ENCODE assay signal across 9 mouse cellular contexts in genomic region chr1:165764571-165764970, GRCm38 (mm10). TPM values are rescaled to one million over a fixed set of nuclear protein-coding genes. Genes with fewer than 3 reads are reported as not detected.
A peak's percentile ranks its signal among the peaks of the same experiment; 100 is the strongest.
DNase-seq lines count a peak whose midpoint lies in the region; ATAC-seq and TF ChIP-seq lines count a peak whose summit lies in the region.
"Had no signal": no experiment of that assay in that cellular context is flagged by ENCODE, and none has a peak within 500 bp of the region (broad histone marks: within the 10 kb centered on the region; RNA-seq: fewer than 3 reads in every experiment).

No protein-coding gene starts in this region.

- WGBS in lung, embryonic 15.5 days, result 51% methylated on average over 9 of the region's 9 CpGs
- WGBS in forebrain, embryonic 10.5 days, result 50% methylated on average over 9 of the region's 9 CpGs
- 49% methylated on average over 9 of the region's 9 CpGs for WGBS in limb, embryonic 12.5 days
- WGBS in small intestine, adult 2 months, result 39% methylated on average over 9 of the region's 9 CpGs

- ATAC-seq in lung, embryonic 15.5 days (ENCODE audit: borderline replicate concordance, extremely low read depth, low FRiP score, low TSS enrichment), result no peak
- ATAC-seq in limb, embryonic 12.5 days (ENCODE audit: insufficient number of reproducible peaks, insufficient read depth, low FRiP score, low TSS enrichment, low read depth), result no peak
- ATAC-seq in monocyte, adult 5-6 weeks (replicated peaks; ENCODE audit: insufficient number of reproducible peaks, low FRiP score, low TSS enrichment, poor library complexity, severe bottlenecking), result no peak

- H3K4me2 ChIP-seq in lung, embryonic 15.5 days, result peak overlapping the region; percentile 92
- peak overlapping the region; percentile 89 for H3K4me2 ChIP-seq in limb, embryonic 12.5 days

- no peaks in the 10 kb centered on the region for H3K36me3 ChIP-seq in lung, embryonic 15.5 days
- no peaks in the 10 kb centered on the region for H3K36me3 ChIP-seq in forebrain, embryonic 10.5 days (replicated peaks)
- H3K36me3 ChIP-seq in limb, embryonic 12.5 days, result no peaks in the 10 kb centered on the region
- no peaks in the 10 kb centered on the region for H3K36me3 ChIP-seq in small intestine, adult 2 months (ENCODE audit: control insufficient read depth, insufficient read depth, low read length)

- TF ChIP-seq CTCF in small intestine, adult 2 months (IDR thresholded peaks at IDR 0.05; ENCODE audit: extremely low read depth, insufficient read length, insufficient replicate concordance, low read depth, low read length), result no peak

- no peak for DNase-seq in lung, postnatal 36 days
- DNase-seq in forebrain, embryonic 10.5 days (ENCODE audit: extremely low spot score, low spot score), result no peak
- no peak for DNase-seq in urinary bladder, adult 2 months (ENCODE audit: low spot score)
- DNase-seq in urinary bladder, postnatal 4 days (ENCODE audit: low spot score in 2 of 2), result no peak
- DNase-seq: spleen, adult 18-20 months had no signal

- H3K27ac ChIP-seq in lung, embryonic 15.5 days, result no peak overlapping the region
- no peak overlapping the region for H3K27ac ChIP-seq in forebrain, embryonic 10.5 days
- no peak overlapping the region for H3K27ac ChIP-seq in limb, embryonic 12.5 days
- H3K27ac ChIP-seq in small intestine, adult 2 months (ENCODE audit: insufficient read depth, low read depth, low read length), result peak overlapping the region; percentile 63; the same call in 1 of the 2 replicates

- no peaks in the 10 kb centered on the region for H3K9me3 ChIP-seq in lung, embryonic 15.5 days
- H3K9me3 ChIP-seq in forebrain, embryonic 10.5 days, result no peaks in the 10 kb centered on the region; the same call in 1 of the 2 replicates
- no peaks in the 10 kb centered on the region for H3K9me3 ChIP-seq in limb, embryonic 12.5 days

- peak overlapping the region; percentile 83; the same call in 1 of the 2 replicates for H3K9ac ChIP-seq in lung, embryonic 15.5 days
- H3K9ac ChIP-seq in limb, embryonic 12.5 days (replicated peaks), result peak overlapping the region; percentile 80

- no peaks in the 10 kb centered on the region for H3K27me3 ChIP-seq in lung, embryonic 15.5 days
- H3K27me3 ChIP-seq in forebrain, embryonic 10.5 days (ENCODE audit: poor library complexity, severe bottlenecking), result peaks cover 50% of the 10 kb centered on the region
- peaks cover 25% of the 10 kb centered on the region for H3K27me3 ChIP-seq in limb, embryonic 12.5 days
- H3K27me3 ChIP-seq in small intestine, adult 2 months (ENCODE audit: control insufficient read depth, insufficient read depth, low read length), result no peaks in the 10 kb centered on the region

- TF ChIP-seq POLR2A in small intestine, adult 2 months (IDR thresholded peaks at IDR 0.05; ENCODE audit: low read depth, low read length), result no peak

- peak overlapping the region; percentile 69 for H3K4me3 ChIP-seq in lung, embryonic 15.5 days
- H3K4me3 ChIP-seq in forebrain, embryonic 10.5 days, result peak overlapping the region; percentile 73
- H3K4me3 ChIP-seq in limb, embryonic 12.5 days (replicated peaks), result peak overlapping the region; percentile 79
- peak overlapping the region; percentile 57 for H3K4me3 ChIP-seq in small intestine, adult 2 months (ENCODE audit: low read depth, low read length)

- peaks cover 17% of the 10 kb centered on the region for H3K4me1 ChIP-seq in lung, embryonic 15.5 days
- H3K4me1 ChIP-seq in forebrain, embryonic 10.5 days, result peaks cover 35% of the 10 kb centered on the region
- peaks cover 7% of the 10 kb centered on the region for H3K4me1 ChIP-seq in limb, embryonic 12.5 days (replicated peaks)
- H3K4me1 ChIP-seq in small intestine, adult 2 months (ENCODE audit: control insufficient read depth, insufficient read depth, insufficient read length, low read length), result peaks cover 7% of the 10 kb centered on the region

RNA-seq across cellular contexts. Expression of gene Creg1, which starts 1.0 kb away (rescaled TPM):
- 66.3 and 74.9 TPM in 2 replicates for polyA plus RNA-seq in lung, embryonic 15.5 days (2015; fragmentation: Nextera tagmentation; extraction: Ambion mirVana)
- polyA plus RNA-seq in forebrain, embryonic 10.5 days (2016; fragmentation: Nextera tagmentation; extraction: Ambion mirVana), result 33.7 and 34.3 TPM in 2 replicates
- 35.3 and 40.5 TPM in 2 replicates for polyA plus RNA-seq in limb, embryonic 12.5 days (2016; fragmentation: Nextera tagmentation; extraction: Ambion mirVana)
- polyA plus RNA-seq in small intestine, adult 2 months (2012; rRNA removed), result 29.4 and 48.2 TPM in 2 replicates
- polyA plus RNA-seq in urinary bladder, adult 2 months (2012; rRNA removed), result 63.9 and 64.3 TPM in 2 replicates
- total RNA-seq in monocyte, adult 5-6 weeks (2017), result 97.4 to 180 TPM (median 175 TPM) in 3 replicates

RNA-seq across cellular contexts. Expression of gene Cd247, which starts 23.9 kb away (rescaled TPM):
- polyA plus RNA-seq in lung, embryonic 15.5 days (2015; fragmentation: Nextera tagmentation; extraction: Ambion mirVana), result 1.3 and 2.6 TPM in 2 replicates
- polyA plus RNA-seq in forebrain, embryonic 10.5 days (2016; fragmentation: Nextera tagmentation; extraction: Ambion mirVana), result 1.2 and 1.4 TPM in 2 replicates
- polyA plus RNA-seq in limb, embryonic 12.5 days (2016; fragmentation: Nextera tagmentation; extraction: Ambion mirVana), result 1.4 and 1.6 TPM in 2 replicates
- 2.2 and 4.8 TPM in 2 replicates for polyA plus RNA-seq in small intestine, adult 2 months (2012; rRNA removed)
- polyA plus RNA-seq in urinary bladder, adult 2 months (2012; rRNA removed), result 1.5 and 1.7 TPM in 2 replicates
- 43.0 to 147 TPM (median 60.9 TPM) in 3 replicates for total RNA-seq in monocyte, adult 5-6 weeks (2017)

RNA-seq across cellular contexts. Expression of gene Rcsd1, which starts 55.0 kb away (rescaled TPM):
- 37.8 and 42.8 TPM in 2 replicates for polyA plus RNA-seq in lung, embryonic 15.5 days (2015; fragmentation: Nextera tagmentation; extraction: Ambion mirVana)
- polyA plus RNA-seq in forebrain, embryonic 10.5 days (2016; fragmentation: Nextera tagmentation; extraction: Ambion mirVana), result 8.3 and 8.4 TPM in 2 replicates
- 10.8 and 13.4 TPM in 2 replicates for polyA plus RNA-seq in limb, embryonic 12.5 days (2016; fragmentation: Nextera tagmentation; extraction: Ambion mirVana)
- polyA plus RNA-seq in small intestine, adult 2 months (2012; rRNA removed), result 4.7 and 9.2 TPM in 2 replicates
- 13.2 and 16.6 TPM in 2 replicates for polyA plus RNA-seq in urinary bladder, adult 2 months (2012; rRNA removed)
- 85.7 to 143 TPM (median 87.9 TPM) in 3 replicates for total RNA-seq in monocyte, adult 5-6 weeks (2017)
